Mouse (Mus musculus) thymus, postnatal 10 days (tissue): ENCODE data around the gene Josd2.

Experiments used
- DNase-seq, 2 experiments: peaks; one replicate each; pipeline ENCODE4 v3.0.0; 2021; ENCODE audit warnings: low spot score in 2 of 2

Josd2 gene

DNA sequence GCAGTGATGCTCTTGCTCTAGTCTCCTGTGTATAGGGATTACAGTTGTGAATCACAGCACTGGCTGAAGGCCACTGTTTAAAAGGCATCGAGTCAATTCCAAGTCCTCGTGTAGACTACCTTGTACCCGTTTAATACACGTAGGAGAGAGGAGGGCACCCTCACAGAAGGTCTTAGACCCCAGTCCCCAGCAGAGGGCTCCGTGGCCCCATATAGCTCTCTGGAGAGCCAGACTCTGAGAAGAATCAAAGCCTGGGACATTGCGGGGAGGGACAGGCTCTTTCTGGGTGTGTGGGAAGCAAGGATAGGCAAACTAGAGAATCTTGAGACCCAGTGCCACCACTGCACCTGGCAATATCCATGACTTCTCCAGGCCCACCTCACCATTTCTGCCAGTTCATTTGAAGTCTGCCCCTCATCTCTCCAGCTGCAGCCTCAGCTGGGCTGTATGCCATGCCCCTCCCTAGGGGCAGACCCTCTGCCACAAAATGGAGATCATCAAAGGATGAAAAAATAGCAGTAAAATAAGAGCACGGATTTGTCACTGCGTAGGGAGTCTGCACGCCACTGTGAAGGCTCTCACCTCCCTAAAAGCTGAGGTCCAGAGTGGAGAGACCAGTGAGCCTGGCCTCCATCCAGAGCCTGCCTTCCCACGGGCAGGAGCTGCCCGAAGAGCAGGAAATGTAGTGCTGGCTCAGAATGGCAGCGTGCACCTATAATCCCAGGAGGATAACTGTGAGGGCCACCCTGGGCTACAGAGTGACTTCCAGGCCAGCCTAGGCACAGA, 21.5 kb upstream of the Josd2 start:
- no peak for DNase-seq

DNA sequence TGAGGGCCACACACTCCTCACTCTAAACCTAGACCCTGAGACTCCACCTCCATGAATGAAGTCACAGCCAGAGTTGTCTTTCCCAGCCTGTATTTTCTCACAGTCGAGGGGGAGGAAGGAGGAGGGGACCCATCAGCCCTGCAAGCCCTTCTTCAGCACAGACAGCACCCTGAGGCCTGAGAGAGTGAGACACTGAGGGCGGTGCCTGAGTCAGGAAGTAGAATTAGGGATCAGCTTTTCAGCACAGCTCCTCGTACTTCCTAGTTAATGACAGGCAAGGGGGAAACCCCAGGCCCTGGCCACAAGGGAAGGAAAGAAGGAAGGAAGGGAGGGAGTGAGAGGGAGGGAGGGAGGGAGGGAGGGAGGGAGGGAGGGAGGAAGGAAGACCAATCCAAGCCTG, 14.5 kb upstream of the Josd2 start:
- DNase-seq = no peak

DNA sequence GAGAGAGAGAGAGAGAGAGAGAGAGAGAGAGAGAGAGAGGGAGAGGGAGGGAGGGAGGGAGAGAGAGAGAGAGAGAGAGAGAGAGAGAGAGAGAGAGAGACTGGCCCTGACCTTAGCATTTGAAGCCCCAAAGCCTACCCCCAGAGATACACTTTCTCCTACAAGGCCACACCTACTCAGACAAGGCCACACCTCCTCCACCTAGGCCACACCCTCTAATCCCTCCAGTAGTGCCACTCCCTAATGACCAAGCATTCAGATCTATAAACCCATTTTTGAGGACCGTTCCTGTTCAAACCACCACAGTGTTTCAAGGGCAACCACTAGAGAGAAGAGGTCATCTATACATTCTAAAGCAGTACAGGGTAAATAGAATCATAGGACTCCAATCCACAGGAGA, 11.5 kb upstream of the Josd2 start:
- no peak for DNase-seq

DNA sequence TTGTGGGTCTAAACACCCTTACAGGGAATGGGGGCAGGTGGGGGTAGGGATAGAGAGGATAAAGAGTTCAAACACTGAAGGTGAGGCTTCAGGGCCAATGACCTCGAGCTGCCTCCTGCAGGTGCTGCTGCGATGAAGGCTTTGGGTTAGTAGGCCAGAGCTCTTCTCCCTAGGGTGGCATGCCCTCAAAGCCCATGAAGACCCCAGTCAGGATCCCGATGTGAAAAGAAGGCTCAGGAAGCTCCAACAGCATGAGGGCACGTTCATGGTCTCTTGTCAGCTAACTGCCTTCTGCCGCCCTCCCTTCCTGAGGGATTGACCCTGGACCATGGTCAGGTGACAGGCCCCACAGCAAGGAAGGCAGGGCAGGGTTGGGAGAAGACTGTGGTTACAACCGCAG, 7.7 kb upstream of the Josd2 start:
- no peak for DNase-seq

DNA sequence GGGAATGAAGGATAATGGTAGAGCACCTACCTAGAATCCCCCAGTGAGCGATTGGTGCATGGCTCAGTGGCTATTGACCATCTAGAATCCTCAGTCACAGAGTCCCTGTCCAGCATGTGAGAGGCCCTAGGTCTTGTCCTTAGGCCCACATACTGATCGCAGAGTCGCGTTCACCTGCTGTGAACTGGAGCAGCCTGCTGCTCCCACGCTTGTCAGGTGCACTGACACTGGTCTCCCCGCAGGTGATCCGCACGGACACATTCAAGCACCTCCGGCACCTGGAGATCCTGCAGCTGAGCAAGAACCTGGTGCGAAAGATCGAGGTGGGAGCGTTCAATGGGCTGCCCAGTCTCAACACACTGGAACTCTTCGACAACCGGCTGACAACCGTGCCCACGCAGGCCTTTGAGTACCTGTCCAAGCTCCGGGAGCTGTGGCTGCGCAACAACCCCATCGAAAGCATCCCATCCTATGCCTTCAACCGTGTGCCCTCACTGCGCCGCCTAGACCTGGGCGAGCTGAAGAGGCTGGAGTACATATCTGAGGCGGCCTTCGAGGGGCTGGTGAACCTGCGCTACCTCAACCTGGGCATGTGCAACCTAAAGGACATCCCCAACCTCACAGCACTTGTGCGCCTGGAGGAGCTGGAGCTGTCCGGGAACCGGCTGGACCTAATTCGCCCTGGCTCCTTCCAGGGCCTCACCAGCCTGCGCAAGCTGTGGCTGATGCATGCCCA, 6.8 kb upstream of the Josd2 start:
- no peak for DNase-seq

DNA sequence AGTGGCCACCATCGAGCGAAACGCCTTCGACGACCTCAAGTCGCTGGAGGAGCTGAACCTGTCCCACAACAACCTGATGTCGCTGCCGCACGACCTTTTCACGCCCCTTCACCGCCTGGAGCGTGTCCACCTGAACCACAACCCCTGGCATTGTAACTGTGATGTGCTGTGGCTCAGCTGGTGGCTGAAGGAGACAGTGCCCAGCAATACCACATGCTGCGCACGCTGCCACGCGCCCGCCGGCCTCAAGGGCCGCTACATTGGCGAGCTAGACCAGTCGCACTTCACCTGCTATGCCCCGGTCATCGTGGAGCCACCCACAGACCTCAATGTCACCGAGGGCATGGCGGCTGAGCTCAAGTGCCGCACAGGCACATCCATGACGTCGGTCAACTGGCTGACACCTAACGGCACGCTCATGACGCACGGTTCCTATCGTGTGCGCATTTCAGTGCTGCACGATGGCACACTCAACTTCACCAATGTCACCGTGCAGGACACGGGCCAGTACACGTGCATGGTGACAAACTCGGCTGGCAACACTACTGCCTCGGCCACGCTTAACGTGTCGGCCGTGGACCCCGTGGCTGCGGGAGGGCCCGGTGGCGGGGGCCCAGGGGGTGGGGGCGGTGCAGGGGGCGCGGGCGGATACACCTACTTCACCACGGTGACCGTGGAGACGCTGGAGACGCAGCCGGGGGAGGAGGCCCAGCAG, 6.1 kb upstream of the Josd2 start:
- no peak for DNase-seq

DNA sequence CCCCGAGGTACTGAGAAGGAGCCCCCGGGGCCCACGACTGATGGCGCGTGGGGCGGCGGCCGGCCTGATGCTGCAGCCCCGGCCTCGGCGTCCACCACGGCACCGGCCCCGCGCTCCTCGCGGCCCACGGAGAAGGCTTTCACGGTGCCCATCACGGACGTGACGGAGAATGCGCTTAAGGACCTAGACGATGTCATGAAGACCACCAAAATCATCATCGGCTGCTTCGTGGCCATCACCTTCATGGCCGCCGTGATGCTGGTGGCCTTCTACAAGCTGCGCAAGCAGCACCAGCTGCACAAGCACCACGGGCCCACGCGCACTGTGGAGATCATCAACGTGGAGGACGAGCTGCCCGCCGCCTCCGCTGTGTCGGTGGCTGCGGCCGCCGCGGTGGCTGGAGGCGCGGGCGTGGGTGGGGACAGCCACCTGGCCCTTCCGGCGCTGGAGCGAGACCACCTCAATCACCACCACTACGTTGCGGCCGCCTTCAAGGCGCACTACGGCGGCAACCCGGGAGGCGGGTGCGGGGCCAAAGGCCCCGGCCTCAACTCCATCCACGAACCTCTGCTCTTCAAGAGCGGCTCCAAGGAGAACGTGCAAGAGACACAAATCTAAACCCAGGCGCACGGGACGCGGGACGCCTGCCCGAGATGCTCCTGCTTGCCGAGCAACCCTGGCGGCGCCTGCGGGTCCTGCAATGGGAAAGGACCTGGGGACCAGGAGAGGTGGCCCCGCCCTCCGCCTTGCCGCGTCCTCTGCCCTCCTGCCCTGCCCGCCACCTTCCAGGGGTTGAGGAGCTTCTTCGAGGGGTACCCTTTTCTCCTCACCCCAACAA, 5.3 kb upstream of the Josd2 start:
- DNase-seq = peak in 1 of 2 experiments; percentile 41

DNA sequence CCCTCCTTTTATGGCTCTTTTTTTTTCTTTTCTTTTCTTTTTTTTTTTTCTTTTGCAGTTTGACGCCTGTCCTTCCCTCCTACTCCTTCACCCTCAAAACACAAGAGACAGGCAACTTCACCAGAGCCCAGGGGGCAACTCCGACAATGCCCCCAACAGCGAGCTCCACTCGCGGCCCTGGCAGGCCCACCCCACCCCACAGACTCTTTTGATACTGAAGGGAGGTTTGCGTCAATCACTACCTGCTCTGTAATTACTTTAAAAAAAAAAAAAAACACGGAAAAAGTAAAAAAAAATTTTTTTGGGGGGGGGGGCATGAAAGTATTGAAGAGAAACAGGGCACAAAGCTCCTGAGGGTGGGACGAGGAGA, 4.7 kb upstream of the Josd2 start:
- no peak for DNase-seq

DNA sequence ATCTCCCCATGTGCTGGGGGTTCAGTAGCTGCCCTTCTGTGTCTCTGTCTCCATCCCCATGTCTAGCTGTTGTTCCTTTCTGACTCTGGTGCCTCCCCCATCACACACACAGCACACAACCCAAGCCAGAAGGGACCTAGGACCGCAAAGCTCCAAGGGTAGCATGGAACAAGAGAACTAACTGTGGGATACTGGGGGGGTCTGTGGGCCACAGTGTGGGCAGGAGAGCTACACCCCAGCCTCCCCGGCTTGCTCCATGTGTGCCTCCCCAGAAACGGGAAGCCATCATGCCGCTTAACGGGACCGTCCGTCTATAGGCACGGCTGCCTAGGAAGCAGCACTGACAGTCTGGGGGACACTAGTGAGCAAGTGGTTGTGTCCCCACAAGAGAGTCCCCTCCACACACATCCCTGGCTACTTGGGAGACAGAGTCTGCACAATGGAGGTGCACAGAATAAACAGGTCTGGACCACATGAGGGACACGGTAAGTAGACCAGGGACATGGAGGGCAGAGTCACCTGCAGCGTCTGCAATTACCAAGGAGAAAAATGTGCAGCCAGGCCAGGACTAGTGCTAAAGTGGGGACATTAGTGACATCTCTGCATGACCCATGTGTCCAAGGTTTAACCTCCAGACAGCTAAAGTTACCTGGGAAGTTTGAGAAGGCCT, 4.1 kb upstream of the Josd2 start:
- DNase-seq = no peak

DNA sequence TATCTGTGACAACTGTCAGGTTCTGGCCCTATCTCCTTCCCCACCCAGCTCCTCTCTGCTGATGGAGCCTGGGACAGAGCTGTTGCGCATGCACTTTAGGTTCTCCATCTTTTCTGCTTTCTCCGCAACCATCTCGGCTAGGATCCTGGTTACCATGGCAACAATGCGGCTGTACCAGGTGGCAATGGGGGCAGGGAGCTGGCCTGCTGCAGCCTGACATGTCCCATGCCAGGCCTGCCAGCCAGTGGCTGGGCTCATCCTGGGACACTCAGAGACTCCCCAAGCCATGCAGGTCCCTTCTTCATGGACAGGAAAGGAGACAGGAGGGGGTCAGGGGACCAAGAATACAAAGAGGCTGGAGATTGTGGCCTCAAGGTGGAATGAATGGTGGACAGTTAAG, 3.3 kb upstream of the Josd2 start:
- DNase-seq = no peak

DNA sequence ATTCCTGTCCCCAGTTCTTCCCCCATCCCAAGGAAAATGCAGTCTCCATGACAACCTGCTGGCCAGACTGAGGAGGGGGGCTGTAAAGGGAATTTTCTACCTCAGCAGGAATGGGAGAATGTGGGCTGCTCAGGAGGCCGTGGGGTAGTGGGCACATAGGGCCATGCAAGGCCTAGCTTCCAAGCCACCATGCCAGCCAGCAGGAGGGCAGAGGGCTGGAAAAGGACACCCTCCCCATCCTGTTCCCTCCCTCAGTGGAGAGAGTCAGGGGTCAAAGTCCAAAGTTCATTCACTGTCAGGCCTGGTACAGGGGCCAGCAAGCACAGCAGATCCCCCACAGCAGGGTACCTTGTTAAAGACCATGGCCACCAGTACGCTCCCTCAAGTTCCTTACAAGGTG, 2.7 kb upstream of the Josd2 start, which contains the start of gene Aspdh:
Gene Aspdh, plus strand, starts transcription at position 281 of the 400 bp plus-strand sequence.
- DNase-seq = no peak

DNA sequence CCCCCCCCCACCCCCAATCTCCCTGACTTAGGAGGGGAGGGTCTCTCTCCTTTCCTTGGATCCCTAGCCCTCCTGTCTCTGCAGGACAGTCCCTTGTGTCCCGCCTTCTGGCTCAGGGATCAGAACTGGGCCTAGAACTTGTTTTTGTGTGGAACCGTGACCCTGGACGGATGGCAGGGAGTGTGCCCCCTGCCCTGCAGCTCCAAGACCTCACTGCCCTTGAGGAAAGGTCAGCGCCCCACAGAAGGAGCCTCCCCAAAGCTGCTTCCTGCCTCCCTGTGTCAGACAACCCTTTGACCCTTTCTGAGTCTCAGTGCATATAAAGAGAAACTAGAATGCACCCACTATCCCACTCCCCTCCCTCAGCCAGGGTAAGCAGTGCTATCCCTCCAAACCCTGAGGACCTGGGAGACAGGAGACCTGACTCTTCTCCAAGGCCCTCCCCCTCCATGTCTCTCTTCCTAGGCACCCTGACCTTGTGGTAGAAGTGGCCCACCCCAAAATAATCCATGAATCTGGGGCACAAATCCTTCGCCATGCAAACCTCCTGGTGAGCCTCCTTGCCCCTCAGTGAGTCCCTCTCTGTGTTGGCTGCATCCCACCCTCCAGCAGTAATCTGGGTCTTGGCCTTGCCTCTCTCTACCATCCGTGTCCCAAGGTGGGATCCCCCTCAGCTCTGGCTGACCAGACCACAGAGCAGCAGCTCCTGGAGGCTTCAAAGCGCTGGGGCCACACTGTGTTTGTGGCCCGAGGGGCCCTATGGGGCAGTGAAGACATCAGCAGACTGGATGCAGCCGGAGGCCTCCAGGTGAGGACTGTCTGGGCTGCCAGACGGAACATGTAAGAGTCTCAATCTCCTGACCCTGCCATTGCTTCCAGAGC, 1.5 kb upstream of the Josd2 start:
- no peak for DNase-seq

DNA sequence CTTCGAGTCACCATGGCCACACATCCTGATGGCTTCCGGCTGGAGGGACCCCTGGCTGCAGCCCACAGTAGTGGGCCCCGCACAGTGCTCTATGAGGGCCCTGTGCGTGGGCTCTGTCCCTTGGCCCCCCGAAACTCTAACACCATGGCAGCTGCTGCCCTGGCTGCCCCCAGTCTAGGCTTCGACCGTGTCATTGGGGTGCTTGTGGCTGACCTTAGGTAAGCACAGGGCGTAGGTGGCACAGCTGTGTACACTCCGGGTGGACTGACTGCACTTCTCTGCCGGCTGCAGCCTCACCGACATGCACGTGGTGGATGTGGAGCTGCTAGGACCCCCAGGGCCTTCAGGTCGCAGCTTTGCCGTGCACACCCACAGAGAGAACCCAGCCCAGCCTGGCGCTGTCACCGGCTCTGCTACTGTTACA, 880 bp upstream of the Josd2 start:
- DNase-seq = no peak

DNA sequence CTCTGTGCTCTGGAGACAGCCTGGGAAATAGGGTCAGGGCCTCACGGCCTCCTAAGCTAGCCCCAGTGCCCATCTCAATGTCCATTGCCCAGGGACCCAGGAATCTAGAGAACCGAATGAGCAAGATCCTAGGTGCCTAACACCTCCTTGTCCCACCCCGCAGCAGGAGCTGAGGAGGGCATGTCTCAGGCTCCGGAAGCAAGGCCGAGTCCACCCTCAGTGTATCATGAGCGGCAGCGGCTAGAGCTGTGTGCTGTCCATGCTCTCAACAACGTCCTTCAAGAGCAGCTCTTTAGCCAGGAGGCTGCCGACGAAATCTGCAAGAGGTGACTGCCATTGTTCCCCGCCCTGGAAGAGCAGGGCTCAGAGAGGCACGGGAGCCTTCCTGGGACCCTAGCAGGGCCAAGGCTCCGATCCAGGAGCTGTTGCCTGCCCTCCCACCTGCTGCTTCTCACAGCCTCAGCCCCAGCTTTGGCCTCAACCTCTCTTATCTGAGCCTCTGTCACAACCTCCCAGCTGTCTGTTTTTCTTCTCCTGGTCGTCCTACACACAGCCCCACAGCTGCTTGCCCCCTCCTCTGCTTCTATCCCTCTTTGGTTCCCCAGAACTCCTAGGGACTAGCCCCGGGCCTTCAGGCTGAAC, 985 bp downstream of the Josd2 start:
- DNase-seq = no peak

DNA sequence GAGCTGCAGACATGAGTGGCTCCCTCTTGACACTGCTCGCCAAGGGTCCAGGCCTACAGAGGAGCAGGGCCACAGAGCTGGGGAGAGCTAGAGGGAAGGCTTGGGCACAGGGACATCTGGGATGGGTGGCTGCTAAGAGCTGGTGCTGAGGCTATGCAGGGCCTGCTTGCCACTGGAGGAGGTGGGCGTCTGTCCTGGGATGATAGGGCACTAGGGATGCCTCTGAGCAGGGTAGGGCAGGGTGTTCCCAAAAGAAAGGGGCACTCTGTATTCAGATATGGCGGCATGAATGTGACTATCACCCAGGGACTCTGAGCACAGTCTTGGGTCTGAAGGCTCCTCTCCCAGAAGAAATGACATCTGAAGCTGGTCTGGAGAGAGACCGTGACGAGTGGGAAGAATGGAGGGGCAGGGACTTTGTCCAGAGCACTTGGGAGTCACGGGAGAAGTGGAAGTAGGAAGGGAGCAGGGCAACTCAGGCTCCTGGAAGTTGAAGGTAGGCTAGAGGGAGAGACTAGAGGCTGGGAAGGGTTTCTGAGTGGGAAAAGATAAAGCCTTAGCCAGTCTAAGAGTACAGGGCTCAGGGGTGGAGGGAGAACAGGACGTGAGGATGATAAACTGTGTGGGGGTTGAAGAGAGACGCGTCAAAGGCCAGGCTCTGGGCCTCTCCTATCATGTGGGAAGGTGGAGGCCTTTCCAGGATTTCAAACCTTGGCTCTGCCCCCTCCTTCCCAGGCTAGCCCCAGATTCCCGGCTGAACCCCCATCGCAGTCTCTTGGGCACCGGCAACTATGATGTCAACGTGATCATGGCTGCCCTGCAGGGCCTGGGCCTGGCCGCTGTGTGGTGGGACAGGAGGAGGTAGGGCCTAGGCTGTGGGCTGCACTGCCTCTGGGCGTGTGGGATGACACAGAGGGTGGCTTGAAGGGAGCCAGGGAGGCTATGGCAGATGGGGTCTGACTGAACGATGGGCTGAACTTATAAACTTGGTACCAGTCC, 2.2 kb downstream of the Josd2 start:
- DNase-seq = no peak

DNA sequence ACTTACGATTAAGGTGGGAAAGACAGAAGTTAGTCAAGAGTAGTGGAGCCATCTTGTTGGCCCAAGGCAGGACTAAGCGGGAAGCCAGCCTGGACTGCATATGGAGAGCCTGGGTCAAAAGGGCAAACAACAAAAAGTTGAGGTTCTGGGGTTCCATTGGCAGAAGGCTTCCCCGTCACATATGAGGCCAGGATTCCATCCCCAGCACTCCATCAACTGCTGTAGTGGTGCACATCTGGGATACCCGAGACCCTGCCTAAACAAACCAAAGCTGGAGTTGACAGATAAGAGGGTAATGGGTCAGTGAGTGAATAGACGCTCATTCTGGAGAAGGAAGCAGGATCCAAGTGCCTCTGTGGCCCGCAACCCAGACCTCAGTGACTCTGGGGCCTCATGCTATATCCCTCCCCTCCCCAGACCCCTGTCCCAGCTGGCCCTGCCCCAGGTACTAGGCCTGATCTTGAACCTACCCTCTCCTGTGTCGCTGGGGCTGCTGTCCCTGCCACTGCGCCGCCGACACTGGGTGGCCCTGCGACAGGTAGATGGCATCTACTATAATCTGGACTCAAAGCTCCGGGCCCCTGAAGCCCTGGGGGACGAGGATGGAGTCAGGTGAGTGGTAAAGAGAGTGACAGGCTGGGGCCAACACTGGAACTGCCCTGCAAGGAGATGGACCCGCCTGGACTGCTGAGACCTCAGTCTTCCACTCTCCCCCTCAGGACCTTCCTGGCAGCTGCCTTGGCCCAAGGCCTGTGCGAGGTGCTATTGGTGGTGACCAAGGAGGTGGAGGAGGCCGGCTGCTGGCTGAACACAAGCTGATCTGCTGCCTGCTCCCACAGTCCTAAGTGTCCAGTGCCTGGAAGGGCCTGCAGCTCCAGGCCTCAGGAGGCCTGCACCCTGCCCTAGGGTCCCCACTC, 3.2 kb downstream of the Josd2 start:
- DNase-seq = no peak

DNA sequence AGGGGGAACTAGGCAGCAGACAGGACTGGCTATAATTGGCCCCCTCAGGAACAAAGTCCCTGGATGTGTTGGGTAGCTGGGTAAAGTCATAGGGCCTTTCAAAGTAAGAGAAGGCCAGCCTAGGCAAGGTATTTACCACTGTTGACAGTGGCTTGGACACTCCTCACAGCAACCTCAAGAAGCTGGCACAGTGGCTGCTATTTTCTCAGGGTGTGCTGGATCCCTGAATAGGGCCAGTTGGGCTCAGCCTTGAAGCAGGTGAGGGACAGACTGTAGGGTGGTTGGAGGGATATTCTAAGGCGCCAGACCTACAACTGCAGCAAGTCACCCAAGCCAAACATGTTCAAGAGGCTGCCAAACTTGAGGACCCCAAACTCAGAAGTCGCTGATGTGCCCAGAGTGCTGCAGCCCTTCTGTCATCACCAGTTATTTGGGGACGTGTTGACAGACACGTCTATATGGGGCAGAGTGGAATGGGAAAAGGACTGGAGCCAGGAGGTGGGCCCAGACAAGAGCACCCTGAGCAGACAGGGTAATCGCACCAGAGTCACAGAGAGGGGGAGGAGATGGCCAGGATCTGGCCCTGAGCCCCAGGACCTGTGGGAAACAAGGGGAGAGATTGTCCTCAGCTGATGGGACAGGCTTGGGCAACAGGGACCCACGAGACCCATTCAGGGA, 4.2 kb downstream of the Josd2 start:
- DNase-seq = no peak
